Mouse (Mus musculus) gonadal fat pad, adult 2 months (tissue): ENCODE measurements around the gene Kantr. TPM values are rescaled to one million over a fixed set of nuclear protein-coding genes. Genes with fewer than 3 reads are reported as not detected.
A peak's percentile ranks its signal among the peaks of the same experiment; 100 is the strongest.
"Not testable (repeated sequence)": the region's sequence is repeated elsewhere in the genome, so short reads cannot be mapped to it uniquely, and the experiment has no call there.

ENCODE experiments used
- DNase-seq: peaks from one replicate; pipeline ENCODE4 v3.0.0-alpha.2; 2012; ENCODE audit warnings: low read depth
- polyA plus RNA-seq: library from polyadenylated mRNA; depleted of rRNA; stranded (reverse); fragments of >200 nt; gene quantifications from 2 replicates; pipeline ENCODE4 v1.2.3, GENCODE M21; 2012; rRNA removed

The Kantr gene
- 8.1 and 8.3 TPM in 2 replicates for polyA plus RNA-seq

DNA sequence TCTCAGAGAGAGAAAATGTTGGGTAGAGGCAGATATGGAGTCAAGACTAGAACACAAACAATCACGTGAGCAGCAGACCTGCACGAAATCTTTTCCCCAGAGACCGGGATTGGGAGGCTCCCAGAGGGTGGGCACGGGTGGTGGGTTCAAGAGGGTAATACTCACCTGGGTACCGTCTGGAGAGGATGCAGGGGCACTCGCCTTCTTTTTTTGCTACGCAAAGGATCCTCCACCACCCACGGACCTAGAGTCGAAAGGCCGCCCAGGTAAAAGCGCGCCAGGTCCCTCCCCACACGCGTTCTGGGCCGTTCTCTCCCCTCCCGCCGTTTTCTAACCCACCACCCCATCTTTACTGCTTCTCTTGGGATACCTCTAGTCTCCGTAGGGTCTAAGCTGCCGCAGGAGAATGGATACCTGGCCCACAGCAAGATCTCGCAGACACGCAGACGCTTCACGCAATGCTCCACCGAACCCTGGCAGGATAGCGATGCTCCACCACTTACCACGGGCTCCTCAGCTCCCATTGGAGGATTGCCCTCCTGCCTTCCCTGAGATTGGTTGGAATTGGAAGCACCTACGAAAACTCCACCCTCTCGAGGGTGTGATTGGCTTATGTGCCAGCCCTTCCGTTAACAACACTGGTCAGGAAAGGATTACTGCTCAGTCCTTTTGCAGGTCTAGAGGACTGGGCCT is at the start of gene Kantr:
Gene Kantr, minus strand, starts transcription at position 500 of the 693 bp plus-strand sequence.
- peak; percentile 58 for DNase-seq

DNA sequence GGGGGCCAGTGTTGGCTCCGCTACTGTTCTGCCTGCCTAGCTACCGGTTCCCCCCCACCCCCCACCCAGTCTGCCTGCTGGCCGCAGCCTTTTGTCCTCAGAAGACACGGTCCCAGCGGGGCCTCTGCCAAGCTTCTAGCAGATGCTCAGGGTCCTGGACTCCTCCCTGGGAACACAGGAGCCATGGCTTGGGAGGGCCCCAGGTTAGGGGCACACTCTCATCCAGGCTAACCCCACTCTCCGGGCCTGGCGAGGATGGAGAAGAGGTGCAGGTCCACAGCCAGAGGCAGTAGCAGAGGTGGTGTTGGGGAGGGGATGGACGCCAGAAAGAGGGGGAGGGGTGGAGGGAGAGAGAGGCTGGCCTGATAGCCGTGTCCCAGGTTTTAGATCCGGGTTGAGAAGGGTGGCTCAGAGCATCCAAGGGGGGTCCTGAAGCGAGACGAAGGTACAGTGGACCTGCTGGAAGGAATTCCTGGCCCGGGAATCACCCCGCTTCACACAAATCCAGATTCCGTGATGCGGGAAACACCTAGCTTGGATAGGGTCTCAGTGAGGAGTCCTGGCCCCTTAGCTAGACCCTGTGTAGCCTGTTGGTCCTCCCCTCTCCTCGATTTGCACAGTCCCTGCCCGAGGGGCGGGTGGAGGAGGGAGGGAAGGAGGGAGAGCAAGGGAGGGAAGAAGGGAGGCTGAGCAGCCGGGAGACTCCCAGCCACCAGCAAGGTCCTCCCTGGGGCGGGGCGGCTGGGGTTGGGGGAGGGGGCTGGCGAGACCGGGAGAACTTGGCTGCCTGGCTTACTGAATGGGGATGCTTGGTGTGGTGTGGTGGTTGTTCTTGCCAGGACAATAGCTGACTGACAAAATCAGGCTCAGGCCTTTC is 41.3 kb upstream of the Kantr start, which contains the start of gene Gpr173:
Gene Gpr173, minus strand, starts transcription at position 308 of the 877 bp plus-strand sequence.
- DNase-seq: no peak

DNA sequence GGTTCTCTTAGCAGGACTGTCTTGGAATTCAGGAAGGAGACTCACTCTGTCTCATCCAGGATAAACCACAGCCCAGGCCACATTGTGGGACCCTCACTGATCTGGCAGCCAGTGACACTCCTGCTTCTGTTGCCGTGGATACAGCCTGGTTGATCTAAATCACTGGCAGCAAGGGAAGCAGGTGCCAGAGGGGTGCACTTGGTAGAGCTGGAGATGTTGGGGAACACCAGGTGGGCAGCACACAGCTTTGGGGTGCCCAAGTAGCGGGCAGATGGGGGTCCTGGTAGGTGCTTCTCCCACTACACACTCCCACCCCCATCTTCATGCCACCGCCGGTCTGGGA is 40.7 kb upstream of the Kantr start:
- DNase-seq: no peak

DNA sequence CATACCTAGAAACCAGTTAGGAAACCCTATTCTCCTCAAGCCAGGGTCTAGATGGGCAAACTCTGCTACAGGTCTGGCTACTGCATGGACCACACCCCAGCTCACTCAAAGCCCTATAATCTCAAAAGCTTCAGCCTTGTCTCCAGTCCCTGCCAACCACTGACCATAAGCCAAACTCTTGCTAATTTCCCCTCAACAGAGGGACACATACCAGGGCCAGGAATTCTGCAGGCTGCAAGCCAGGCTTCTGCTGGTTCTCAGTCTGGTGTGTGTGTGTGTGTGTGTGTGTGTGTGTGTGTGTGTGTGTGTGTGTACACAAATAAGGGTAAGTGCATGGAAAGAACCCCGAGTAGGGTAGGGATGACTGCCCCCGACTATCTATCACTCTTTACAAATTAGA is 39.1 kb upstream of the Kantr start:
- DNase-seq: no peak

DNA sequence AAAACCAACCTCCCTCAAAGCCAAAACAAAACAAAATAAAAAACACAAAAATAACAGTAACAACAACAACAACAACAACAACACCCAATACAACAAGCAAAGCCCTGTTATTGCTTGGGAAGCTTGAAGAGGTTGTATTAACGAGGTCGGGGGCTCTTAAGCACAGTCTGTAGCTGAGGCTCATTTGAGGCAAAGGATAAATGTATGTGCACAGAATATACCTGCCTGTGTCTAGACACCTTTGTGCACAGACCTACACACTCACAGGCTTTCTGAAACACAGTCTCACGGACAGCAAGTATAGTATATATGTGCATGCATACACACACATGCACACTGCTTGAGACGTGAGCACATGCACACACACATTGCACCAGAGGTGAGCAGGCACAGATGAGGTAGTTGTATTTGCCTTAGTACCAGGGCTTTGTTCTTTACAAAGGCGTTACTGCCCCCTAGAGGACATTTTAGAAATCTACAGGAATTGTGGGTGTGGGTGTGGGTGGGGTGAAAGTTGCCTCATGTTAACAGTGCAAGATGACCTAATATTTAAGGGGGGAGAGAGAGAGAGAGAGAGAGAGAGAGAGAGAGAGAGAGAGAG is 25.4 kb upstream of the Kantr start:
- DNase-seq: no peak

DNA sequence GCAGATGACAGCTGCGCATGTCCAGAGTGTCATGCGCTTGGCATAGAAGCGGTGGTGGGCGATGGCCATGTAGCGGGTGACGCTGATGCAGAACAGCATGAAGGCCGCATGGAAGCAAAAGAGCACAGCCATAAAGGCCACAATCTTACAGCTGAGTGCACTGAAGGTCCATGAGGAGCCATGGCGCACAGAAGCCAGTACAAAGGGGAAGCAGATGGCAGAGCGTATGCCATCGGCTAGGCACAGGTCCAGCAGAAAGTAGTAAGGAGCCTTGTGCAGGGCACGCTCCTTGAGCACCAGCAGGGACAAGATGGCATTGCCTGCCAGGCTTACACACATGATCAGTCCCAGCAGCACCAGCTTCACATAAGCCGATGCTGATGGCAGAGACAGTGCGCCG is 19.7 kb upstream of the Kantr start:
- no peak for DNase-seq

DNA sequence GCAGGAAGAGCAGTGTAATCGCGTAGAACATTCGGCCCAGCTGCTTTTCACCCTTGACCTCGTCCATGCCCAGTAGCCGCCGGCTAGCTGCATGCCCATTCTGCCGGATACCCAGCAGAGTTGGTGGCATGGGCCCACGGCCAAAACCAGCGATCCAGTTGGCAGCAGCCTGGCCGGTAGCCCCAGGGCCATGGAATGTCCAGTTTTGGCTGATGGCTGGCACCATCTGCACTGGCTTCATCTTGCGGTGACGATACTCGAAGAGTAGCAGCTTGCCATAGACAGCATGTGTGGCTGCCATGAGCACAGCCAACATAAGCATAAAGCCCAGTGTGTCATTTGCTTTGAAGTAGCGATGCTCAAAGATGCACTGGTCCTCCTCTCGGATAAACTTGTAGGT is 19.3 kb upstream of the Kantr start:
- no peak for DNase-seq

DNA sequence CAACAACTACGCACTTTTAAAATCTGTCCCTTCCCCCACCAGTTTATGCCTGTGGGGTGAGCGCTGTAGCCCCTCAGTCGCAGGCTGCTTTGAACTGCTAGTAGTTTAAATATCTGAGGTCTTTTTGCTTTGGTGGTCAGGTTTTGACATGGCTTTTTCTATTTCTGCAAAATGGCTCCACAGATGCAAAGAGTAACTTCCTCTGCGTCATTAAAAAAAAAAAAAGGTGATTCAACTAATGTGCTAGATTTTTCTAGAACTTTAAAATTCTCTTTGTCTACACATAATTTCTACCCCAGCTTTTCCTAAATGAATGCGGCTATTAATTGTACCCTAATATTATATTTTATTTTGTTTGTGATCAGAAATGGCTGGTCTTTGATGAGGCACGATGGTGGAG is 15.6 kb upstream of the Kantr start:
- DNase-seq: no peak

DNA sequence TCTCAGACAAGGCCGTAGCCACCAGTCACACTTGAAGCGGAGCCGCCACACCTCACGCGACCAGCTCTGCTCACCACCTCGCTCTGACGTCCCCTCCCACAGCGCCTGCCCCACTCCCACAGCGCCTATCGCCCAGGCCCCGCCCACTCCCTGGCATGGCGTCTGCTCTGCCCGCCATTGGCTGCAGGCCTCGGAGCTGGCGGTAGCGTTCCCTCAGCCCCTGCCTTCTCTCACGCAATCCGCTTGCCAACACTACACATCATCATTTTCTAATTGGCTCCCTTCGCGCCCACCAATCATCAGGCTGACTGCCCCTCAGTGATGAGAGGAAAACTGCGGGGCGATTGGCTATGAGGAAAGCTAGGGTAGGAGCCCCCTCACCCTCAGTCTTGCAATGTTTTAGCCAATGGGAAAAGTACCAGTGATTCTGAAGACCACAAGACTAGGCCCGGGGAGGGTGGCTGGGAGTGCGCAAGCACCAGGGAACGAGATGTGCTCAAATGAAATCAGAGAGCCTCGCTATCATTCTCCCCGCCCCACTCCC is 15.1 kb upstream of the Kantr start, which contains the start of gene Tspyl2:
Gene Tspyl2, minus strand, starts transcription at position 68 of the 544 bp plus-strand sequence.
- no peak for DNase-seq

DNA sequence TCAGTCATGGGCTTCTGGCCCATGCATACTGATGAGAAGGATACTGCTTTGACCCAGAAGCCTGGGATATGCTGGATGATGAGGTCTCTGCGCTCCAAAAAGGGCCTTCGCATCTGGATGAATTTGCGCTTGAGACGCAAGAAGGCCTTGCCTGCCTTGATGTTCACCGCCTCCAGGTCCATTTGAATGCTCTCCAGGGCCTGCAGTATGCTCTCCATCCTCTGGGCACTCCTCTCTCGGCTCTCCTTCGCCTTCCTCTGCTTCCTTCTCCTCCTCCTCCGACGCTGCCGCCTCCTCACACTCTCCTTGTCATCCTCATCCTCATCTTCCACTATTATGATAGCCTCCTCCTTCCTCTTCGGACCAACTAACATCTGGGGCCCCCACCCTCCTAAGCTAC is 14.2 kb upstream of the Kantr start:
- no peak for DNase-seq

DNA sequence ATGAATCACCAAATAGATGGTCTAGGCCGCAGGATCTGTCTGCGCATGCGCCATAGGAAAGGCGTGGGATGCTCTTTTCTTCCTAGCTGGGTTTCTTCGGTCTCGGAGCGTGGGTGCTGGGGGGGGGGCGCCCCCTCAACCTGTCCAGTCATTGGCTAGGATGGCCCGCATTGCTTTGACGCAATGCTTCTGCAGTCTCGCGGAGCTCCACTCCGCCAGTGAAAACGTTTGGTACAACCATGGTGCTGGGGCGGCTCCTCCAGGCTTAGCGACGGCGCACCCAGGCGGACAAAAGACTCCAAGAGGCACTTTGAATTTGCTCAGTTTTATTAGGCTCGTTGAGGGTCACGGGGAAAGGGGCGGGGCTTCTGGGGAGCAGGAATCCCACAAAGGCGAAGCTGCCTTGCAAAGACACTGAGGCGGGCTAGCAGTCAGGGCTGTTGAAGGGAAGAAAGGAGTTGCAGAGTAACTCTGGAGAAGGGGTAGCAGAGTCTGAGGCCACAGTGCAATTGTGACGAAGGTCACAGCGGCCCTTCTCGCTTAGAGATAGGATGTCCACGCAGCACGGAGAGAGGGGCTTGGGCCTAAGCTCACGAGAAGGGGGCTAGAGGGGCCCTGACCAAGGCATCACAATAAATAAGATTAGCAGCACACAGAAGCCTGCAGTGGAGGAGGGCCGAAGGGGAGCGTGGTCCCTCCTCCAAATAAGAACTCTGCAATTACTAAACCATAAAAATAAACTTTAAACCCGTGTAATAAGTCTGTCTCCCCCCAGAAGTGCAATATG is 9.4 kb upstream of the Kantr start:
- no peak for DNase-seq

DNA sequence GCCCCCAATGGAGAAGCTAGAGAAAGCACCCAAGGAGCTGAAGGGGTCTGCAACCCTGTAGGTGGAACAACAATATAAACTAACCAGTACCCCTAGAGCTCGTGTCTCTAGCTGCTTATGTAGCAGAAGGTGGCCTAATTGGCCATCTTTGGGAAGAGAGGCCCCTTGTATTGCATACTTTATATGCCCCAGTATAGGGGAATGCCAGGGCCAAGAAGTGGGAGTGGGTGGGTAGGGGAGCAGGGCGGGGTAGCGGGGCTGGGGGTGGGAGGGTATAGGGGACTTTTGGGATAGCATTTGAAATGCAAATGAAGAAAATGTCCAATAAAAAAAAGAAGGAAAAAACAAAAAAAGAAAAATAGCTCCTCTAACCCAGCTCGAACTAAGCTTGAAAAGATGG is 8.8 kb upstream of the Kantr start:
- not testable (repeated sequence) for DNase-seq

DNA sequence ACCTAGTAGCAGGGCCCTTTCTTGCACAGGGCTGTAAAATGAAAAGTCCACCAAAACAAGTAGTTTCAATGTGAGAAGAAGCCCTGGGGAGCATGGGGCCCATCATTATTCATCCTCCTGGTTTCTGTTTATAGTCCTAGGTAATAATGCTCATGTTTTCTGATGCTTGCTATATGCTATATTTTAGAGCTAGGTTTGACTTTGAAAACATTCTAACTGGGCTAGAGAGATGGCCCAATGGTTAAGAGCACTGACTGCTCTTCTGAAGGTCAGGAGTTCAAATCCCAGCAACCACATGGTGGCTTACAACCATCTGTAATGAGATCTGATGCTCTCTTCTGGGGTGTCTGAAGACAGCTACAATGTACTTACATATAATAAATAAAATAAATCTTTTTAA is 2.1 kb upstream of the Kantr start:
- DNase-seq: not testable (repeated sequence)

DNA sequence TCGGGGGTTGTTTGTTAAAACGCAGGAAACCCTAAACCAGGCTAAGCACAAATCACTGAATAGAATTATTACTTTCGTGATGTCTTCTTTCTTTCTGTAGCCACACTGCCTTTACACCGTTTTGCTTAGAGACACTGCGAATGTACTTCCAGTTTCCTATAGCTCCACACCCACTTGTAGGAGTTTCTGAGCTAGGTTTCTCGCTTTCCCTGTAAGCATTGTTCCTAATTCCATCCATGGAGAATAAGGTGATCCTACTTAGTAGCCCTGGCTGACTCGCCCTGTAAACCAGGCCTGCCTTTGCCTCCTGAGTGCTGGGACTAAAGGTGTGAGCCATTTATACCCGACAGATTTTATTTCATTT is 376 bp upstream of the Kantr start:
- no peak for DNase-seq

DNA sequence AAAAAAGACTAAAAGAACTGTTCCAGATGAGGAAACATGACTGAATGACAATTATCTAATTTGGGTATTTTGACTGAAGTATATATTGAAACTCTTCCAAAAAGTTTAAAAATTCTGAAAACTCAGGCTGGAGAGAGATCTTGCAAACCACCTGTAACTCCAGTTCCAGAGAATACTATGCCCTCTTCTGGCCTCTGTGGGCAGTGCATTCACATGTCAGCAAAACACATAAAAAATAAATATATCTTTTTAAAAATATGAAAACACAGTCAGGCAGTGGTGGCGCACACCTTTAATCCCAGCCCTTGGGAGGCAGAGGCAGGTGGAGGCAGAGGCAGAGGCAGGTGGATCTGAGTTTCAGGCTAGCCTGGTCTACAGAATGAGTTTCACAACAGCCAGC is 3.7 kb downstream of the Kantr start:
- DNase-seq: no peak

DNA sequence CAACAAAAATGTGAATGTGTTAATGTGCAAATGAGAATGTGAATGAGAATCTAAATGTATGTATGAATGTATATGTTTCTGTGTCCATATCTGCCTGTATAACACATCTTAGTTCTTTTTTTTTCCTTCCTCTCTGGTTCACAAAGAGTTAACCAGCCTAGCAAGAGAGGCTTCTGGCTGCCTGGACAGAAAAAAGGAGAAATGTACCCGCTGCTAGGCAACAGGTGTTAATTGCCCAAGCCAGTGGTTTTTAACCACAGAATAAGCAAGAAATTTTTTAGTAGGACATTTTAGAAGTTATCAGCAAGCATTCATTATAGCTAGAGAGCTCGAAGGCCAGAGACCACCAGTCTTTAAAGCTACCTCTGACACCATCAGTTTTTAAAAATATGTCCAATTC is 4.5 kb downstream of the Kantr start:
- no peak for DNase-seq

DNA sequence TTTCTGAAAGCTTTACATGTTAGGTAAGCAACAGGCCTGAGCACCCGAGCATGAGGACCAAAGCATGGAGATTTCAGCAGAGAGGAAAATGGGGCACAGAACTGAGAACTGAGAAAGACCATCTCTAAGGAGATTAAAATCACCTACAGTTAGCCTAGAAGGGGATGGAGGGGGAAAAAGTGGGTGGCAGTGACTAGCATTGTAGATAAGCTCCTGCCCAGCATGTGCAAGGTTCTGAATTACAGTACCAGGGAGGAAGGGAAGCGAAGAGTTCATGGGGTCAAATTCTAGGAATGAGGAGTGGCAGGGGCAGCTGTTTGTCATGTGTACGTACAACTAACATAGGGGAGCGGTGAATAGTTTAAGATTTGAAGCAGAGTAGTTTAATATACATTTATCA is 6.8 kb downstream of the Kantr start:
- no peak for DNase-seq

DNA sequence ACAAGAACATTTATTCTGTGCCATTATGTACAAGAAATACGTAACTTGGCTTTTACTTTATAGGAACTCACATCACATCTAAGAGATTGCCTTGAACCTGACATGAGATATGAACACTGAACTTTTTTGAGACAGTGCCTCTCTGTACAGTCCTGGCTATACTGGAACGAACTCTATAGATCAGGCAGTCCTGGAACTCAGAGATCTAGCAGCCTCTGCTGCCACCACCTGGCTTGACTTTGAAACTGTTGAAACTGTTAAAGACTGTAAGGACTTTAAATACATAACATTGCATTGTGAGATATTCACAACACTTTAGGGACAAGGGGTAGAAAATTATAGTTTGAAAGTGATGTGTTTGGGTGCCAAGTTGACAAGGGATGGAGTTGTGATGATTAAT is 19.4 kb downstream of the Kantr start:
- no peak for DNase-seq

DNA sequence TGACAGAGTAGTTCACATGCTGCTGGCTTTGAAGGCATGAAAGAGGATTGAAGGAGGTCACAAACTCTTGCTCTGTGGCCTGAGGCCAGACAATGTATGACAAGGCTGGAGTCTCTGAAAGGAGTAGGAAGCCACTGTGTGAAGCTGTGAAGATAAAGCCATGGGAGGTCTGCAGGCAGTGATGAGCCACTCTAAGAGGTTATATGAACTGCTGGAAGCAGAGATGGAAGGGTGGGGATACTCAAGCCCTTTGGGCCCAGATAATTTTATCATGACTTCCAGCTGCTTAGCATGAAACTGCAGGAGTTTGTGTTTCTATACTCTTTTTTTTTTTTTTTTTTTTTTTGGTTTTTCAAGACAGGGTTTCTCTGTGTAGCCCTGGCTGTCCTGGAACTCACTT is 19.9 kb downstream of the Kantr start:
- no peak for DNase-seq

DNA sequence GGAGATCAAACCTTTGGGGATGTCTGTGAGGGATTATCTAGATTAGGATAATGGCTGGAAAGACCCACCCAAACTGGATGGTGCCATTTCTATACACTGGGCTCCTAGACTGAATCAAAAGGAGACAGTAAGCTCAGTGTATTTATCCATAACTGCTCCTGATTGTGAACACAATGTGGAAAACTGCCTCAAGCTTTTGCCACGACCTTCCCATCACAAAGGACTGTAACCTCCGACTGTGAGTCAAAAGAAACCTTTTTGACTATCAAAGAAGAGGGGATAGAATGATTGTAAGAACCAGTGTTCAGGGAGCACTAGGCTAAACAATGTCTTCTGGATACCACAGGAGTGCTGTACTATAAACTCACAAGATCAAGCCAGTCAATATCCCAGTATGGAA is 21.1 kb downstream of the Kantr start:
- DNase-seq: no peak

DNA sequence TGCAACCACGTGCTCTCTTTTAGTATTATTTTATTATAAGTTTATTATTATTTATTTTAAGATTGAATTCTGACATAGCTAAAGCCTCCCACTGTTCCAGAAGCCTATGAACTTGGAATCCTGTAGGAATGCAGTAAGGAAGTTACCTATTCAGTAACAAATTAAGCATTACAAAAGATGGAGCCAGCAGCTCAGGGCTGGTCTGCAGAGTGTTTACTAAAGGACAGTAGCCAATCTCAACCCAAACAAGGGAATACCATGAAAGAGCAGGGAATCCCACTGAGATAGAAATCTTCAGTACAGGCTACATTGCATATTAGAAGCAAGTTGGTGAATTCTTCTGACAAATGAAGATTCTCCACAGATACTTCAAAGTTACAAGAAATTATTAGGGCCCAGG is 40.3 kb downstream of the Kantr start:
- DNase-seq: not testable (repeated sequence)

DNA sequence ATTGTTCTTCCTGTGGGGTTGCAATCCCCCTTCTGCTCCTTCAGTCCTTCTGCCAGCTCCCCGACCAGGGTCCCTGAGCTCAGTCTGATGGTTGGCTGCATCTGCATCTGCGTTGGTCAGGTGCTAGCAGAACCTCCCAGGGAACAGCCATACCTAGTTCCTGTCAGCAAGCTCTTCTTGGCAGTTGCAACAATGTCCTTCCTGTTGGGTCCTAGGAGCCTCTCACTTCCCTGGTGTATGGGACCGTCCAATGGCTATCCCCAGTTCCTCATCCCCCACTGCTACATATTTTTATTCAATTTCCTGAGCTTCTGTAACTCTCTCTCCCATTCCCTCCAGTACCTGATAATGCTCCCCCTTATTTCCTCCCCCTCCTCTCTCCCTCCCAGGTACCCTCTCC is 42.5 kb downstream of the Kantr start:
- no peak for DNase-seq
